Mouse (Mus musculus) kidney, postnatal 0 days (tissue): Measurements from ENCODE around the gene Ergic1. TPM values are rescaled to one million over a fixed set of nuclear protein-coding genes. Genes with fewer than 3 reads are reported as not detected.

ENCODE experiments used
- ATAC-seq: fragments of 200-750 bp; cut with Nextera tagmentation; replicated peaks from 2 replicates; pipeline ENCODE4 v1.8.0; 2017; ENCODE audit warnings: low read depth, moderate number of reproducible peaks, moderate TSS enrichment, moderate library complexity; ENCODE audit not compliant: low FRiP score
- DNase-seq: peaks from one replicate; pipeline ENCODE4 v3.0.0-alpha.2; 2016; ENCODE audit warnings: low spot score
- H3K27ac ChIP-seq: fragments of 300-500 bp; sonication (generic); 2 replicates; pipeline ENCODE4 v1.5.1; 2014; ENCODE audit warnings: mild to moderate bottlenecking
- H3K27me3 ChIP-seq: fragments of 300-500 bp; sonication (generic); 2 replicates; pipeline ENCODE4 v1.6.1; 2014; ENCODE audit warnings: low read length, mixed read lengths; ENCODE audit not compliant: insufficient read depth
- H3K36me3 ChIP-seq: fragments of 300-500 bp; sonication (generic); 2 replicates; pipeline ENCODE4 v1.6.1; 2014; ENCODE audit warnings: low read length, mixed read lengths; ENCODE audit not compliant: insufficient read depth
- H3K4me1 ChIP-seq: fragments of 300-500 bp; sonication (generic); replicated peaks from 2 replicates; pipeline ENCODE4 v1.6.1; 2014; ENCODE audit warnings: antibody characterized with exemption, low read length, mixed read lengths; ENCODE audit not compliant: insufficient read depth
- H3K4me2 ChIP-seq: fragments of 300-500 bp; sonication (generic); 2 replicates; pipeline ENCODE4 v1.6.1; 2014; ENCODE audit warnings: mild to moderate bottlenecking, low read length, moderate library complexity, mixed read lengths
- H3K4me3 ChIP-seq: fragments of 300-500 bp; sonication (generic); replicated peaks from 2 replicates; pipeline ENCODE4 v1.5.1; 2014; ENCODE audit warnings: low read depth, low read length
- H3K9ac ChIP-seq: fragments of 300-500 bp; sonication (generic); 2 replicates; pipeline ENCODE4 v1.6.1; 2014; ENCODE audit warnings: low read depth, low read length
- H3K9me3 ChIP-seq: fragments of 300-500 bp; sonication (generic); replicated peaks from 2 replicates; pipeline ENCODE4 v1.6.1; 2016; ENCODE audit warnings: low read length, inconsistent platforms, mixed read lengths
- CTCF ChIP-seq: IDR thresholded peaks from 2 replicates; pipeline ENCODE4 v1.5.1; 2016; ENCODE audit warnings: antibody characterized with exemption, low read depth, mild to moderate bottlenecking, moderate library complexity
- WGBS: fragments of 180-500 bp; shearing (Covaris S2); extraction: QIAGEN DNeasy Blood & Tissue Kit; methylation state at CpG from one replicate; pipeline ENCODE4 v1.1.7; 2014; 5-methylcytosine and 5-hydroxymethylcytosine counted together
- polyA plus RNA-seq: library from polyadenylated mRNA; unstranded; fragments of >200 nt; fragmentation: Nextera tagmentation; extraction: Ambion mirVana; gene quantifications from 2 replicates; pipeline ENCODE4 v1.2.1, GENCODE M21; 2015

Gene Ergic1
- polyA plus RNA-seq: 103 and 107 TPM in 2 replicates

DNA sequence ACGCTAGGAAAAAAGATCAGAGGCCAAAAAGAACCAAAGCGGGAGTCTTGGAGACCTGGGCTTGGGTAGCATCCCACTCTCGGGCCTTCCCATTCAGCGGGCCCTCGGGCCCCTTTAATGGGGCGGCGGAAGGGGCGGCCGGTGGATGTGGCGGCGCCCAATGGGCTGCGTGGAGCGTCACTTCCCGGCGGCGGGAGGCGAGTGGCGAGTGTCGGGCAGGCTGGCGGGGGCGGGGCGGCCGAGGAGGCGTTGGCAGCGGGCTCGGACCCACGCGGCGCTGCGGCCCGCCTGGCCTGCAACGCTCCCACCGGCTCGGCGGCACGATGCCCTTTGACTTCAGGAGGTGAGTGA is at the start of gene Ergic1:
Ergic1 (plus strand) TSS at position 200 of the 351 bp plus-strand sequence.
- Histone ChIP-seq H3K4me3 (peak within 1 kb of the TSS; percentile 63), H3K4me2 (peak within 1 kb of the TSS; percentile 67), H3K9me3 (no peaks in the 10 kb centered on the region), H3K36me3 (0 out of 2 replicates have a peak, but pooled peaks cover 3% of the 10 kb centered on the region), H3K27me3 (no peaks in the 10 kb centered on the region), H3K4me1 (peaks cover 28% of the 10 kb centered on the region), H3K9ac (peak within 1 kb of the TSS; percentile 83), H3K27ac (peak within 1 kb of the TSS; percentile 63)
- ATAC-seq (peak; percentile 89), DNase-seq (peak; percentile 90)
- no peak for TF ChIP-seq CTCF
- WGBS: under 1% methylated on average over 30 of the region's 36 CpGs

DNA sequence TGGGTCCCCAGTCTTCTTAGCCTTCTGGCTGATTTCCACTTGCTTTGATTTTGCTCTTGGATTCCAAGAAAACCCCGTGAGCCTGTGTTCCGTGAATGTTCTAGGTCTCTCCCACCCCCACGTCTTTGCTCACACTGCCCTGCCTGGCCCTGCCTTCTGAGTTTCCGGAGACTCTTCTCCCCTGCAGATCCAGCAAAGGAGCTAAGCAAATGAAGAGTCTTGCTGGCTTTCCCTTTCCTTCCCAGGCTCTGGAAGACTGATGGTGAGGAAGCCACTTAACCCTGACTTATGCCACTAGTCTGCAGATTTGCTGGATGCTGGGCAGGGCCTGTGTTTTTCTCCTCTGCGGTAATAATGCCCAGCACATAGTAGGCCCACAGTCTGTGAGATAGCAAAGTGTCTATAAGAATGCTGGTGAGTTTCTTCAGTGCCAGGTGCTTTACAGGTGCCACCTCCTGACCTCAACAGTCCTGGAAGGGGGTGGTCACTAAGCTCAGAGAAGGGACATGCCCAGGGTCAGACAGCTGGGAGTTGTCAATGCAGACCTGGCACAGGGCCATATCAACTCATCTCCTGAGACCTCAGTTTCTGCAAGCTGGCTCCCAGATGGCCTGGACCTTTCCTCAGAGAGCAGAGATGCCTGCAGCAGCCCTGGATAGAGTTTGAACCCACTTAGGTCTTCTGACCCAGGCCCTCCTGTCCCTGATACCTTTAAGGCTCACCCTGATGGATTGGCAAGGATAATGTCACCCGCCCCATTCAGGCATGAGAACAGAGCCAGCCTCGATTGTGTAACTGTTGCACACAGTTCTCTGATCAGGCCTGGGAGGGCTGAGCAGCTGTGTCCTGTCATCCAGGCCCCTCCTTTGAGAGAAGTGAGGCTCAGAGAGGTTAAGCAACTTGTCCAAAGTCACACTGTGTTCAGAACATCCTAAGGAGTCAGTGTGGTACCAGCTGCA is 49.2 kb upstream of the Ergic1 start:
- Histone ChIP-seq H3K36me3 (no peaks in the 10 kb centered on the region), H3K4me3 (no peak overlapping the region), H3K4me1 (peaks cover 4% of the 10 kb centered on the region), H3K9ac (no peak overlapping the region), H3K27ac (no peak overlapping the region), H3K27me3 (no peaks in the 10 kb centered on the region), H3K9me3 (no peaks in the 10 kb centered on the region), H3K4me2 (no peak overlapping the region)
- peak; percentile 34 for DNase-seq
- 59% methylated on average over 7 of the region's 7 CpGs for WGBS
- TF ChIP-seq CTCF: no peak
- ATAC-seq: no peak

DNA sequence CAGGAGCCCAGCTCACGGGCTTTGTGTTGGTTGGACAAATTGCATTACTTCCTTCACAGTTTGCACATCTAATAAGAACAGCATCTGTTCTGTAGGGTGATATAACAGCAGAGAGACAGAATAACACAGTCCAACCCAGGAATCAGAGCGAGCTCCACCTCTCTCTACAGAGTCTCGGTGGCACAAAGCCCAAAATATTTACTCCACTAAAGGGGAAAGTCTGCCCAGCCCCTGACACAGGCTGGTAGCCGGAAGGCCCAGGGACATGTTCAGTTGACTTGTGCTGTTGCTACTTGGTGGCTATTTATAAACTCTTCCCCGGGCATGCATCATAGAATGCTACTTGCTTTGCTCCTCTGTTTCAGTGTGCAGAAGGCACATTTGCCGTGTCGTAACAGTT is 48.3 kb upstream of the Ergic1 start:
- peaks cover 4% of the 10 kb centered on the region for H3K4me1 ChIP-seq
- no peaks in the 10 kb centered on the region for H3K9me3 ChIP-seq
- H3K27me3 ChIP-seq: no peaks in the 10 kb centered on the region
- WGBS: 71% methylated on average over 7 of the region's 7 CpGs
- H3K36me3 ChIP-seq: no peaks in the 10 kb centered on the region
- TF ChIP-seq CTCF: no peak
- H3K9ac ChIP-seq: no peak overlapping the region
- DNase-seq: no peak
- no peak for ATAC-seq
- no peak overlapping the region for H3K4me2 ChIP-seq
- no peak overlapping the region for H3K4me3 ChIP-seq
- H3K27ac ChIP-seq: no peak overlapping the region

DNA sequence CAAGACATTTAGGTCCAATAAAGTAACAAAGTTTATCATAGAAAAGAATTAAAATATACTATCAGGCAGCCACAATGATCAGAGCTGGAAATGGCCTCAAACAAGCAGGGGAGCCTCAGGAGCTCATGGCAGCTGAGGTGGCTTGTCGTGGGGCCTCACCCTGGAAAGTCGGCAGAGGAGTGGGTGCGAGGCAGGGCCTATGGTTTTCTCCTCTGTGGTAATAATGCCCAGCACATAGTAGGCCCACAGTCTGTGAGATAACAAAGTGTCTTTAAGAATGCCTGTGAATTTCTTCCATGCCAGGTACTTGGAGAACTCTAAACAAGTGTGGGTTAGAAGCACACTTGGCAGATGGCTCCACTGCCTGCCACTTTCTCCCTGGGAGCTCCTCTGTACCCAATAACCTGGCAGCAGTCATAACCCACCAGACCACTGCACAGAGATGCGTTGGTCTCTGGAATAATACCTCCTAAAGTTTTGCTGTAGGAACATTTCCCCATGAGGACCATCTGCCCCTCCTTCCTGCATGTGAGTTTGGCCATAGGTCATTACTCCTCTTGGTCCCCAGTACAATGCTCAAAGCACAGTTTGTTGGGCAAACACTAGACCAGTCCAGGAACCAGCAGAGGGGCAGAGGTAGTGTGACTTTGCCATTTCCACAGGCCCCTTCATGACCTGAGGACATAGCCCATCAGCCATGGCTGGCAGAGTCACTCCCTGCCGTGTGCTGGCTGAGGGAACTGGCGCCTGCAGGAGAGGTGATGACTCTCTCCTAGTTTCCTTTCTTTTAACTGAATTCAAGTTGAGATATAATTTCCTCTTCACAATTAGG is 47.6 kb upstream of the Ergic1 start:
- H3K4me1 ChIP-seq: peaks cover 4% of the 10 kb centered on the region
- ATAC-seq (no peak), DNase-seq (no peak)
- no peak overlapping the region for H3K27ac ChIP-seq
- H3K4me3 ChIP-seq: no peak overlapping the region
- no peak for TF ChIP-seq CTCF
- no peaks in the 10 kb centered on the region for H3K9me3 ChIP-seq
- 81% methylated on average over 6 of the region's 6 CpGs for whole genome bisulfite sequencing
- no peak overlapping the region for H3K4me2 ChIP-seq
- H3K9ac ChIP-seq: no peak overlapping the region
- no peaks in the 10 kb centered on the region for H3K27me3 ChIP-seq
- H3K36me3 ChIP-seq: no peaks in the 10 kb centered on the region

DNA sequence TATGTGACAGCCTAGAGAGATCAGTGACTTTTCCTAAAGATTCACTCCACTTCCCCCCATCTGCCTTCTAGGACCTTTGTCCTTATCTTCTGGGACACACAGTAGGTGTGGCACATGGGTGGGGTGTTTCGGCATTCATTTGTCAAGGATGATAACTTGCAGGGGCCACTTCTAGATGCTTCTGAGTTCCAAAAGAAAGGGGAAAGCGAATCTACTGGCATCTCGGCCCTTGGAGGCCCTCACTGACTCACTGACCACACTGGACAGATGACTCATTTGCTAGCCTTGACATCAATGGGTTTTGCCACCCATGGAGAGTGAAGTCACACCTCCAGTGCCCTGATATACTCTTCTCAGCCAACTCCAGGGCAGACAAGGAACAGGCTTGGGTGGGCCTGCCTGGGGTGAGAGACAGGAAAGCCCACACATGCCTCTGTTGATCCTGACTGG is 46.7 kb upstream of the Ergic1 start:
- Histone ChIP-seq H3K4me2 (no peak overlapping the region), H3K27ac (no peak overlapping the region), H3K27me3 (no peaks in the 10 kb centered on the region), H3K4me3 (no peak overlapping the region), H3K9me3 (no peaks in the 10 kb centered on the region), H3K9ac (no peak overlapping the region), H3K4me1 (peaks cover 4% of the 10 kb centered on the region), H3K36me3 (no peaks in the 10 kb centered on the region)
- 80% methylated on average over 3 of the region's 3 CpGs for WGBS
- DNase-seq (no peak), ATAC-seq (no peak)
- no peak for TF ChIP-seq CTCF

DNA sequence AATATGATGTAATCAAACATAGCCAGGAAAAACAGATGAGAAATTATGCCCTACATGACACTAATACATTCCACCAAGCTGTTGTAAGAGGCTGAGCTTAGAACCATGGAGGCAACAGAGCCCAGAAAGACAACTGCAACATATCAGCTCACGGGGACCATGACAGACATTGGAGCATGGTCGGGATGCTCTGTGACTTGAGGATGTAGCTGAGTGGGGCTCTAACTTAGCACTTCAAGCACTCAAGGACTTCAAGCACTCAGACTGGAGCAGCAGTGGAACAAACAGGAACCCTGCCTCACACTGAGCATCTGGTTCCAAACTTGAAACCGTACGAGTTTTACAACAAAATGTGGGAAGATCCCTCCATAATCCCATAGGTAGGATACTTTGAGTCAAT is 45.6 kb upstream of the Ergic1 start:
- Histone ChIP-seq H3K4me1 (peaks cover 4% of the 10 kb centered on the region; the same call in 1 of the 2 replicates), H3K9ac (no peak overlapping the region), H3K9me3 (no peaks in the 10 kb centered on the region), H3K36me3 (no peaks in the 10 kb centered on the region), H3K4me3 (no peak overlapping the region), H3K27me3 (no peaks in the 10 kb centered on the region), H3K4me2 (no peak overlapping the region), H3K27ac (no peak overlapping the region)
- 85% methylated on average over 4 of the region's 4 CpGs for WGBS
- DNase-seq (no peak), ATAC-seq (no peak)
- TF ChIP-seq CTCF: no peak
